Mouse (Mus musculus) adrenal gland, postnatal 36 days (tissue): ENCODE results near the gene Rnf167. TPM values are rescaled to one million over a fixed set of nuclear protein-coding genes. Genes with fewer than 3 reads are reported as not detected.

Source experiments
- DNase-seq, 2 experiments: peaks; one replicate each; pipeline ENCODE4 v3.0.0; 2021; ENCODE audit warnings: mixed read lengths in 1 of 2
- long read RNA-seq, 2 experiments: library from polyadenylated mRNA; stranded (forward); transcript quantifications; one replicate each; pipeline ENCODE4 v2.0.0; 2021; ENCODE audit warnings: borderline sequencing depth in 2 of 2
- total RNA-seq, 2 experiments: library from RNA; stranded (reverse); gene quantifications; 2 replicates each; pipeline ENCODE4 v1.2.3; 2021

Rnf167 gene
- 10 to 100 TPM; 83.6 to 83.8 TPM for total RNA-seq
- long read RNA-seq, experiment 1, transcript Rnf167-201 (9 exons, 1,833 nt) = major isoform, 33 of 63 reads
- long read RNA-seq, experiment 1, partial matches to known transcripts = 8 of 63 reads
- long read RNA-seq, experiment 1, other reads (novel, unspliced or antisense) = 22 of 63 reads
- long read RNA-seq, experiment 2, transcript Rnf167-201 (9 exons, 1,833 nt) = major isoform, 21 of 27 reads
- long read RNA-seq, experiment 2, partial matches to known transcripts = 1 of 27 reads
- long read RNA-seq, experiment 2, other reads (novel, unspliced or antisense) = 4 of 27 reads

GRCm38 (mm10) chr11:70646691-70647650, at the start of gene Rnf167, which contains the start of gene Slc25a11:
TSS of gene Rnf167 (plus strand) at chr11:70647235.
TSS of gene Slc25a11 (minus strand) at chr11:70647479.
- DNase-seq = peak; percentile 96 to 97

- no peak for DNase-seq
Measured at GRCm38 (mm10) chr11:70597301-70597700, 49.7 kb upstream of the Rnf167 start.

GRCm38 (mm10) chr11:70598451-70598953, 48.5 kb upstream of the Rnf167 start:
- no peak for DNase-seq

GRCm38 (mm10) chr11:70605024-70605566, 41.9 kb upstream of the Rnf167 start:
- DNase-seq = peak; percentile 75 to 83

- no peak for DNase-seq
Measured at GRCm38 (mm10) chr11:70606717-70607116, 40.3 kb upstream of the Rnf167 start.

- DNase-seq = no peak
Measured at GRCm38 (mm10) chr11:70607611-70608010, 39.4 kb upstream of the Rnf167 start.

GRCm38 (mm10) chr11:70608381-70609066, 38.5 kb upstream of the Rnf167 start:
- peak; percentile 25 to 52 for DNase-seq

GRCm38 (mm10) chr11:70610752-70611151, 36.3 kb upstream of the Rnf167 start:
- DNase-seq = no peak

- peak in 1 of 2 experiments; percentile 25 for DNase-seq
Measured at GRCm38 (mm10) chr11:70612505-70612904, 34.5 kb upstream of the Rnf167 start.

- DNase-seq = peak; percentile 78 to 85
Measured at GRCm38 (mm10) chr11:70615074-70615473, 32.0 kb upstream of the Rnf167 start.

GRCm38 (mm10) chr11:70615516-70616093, 31.4 kb upstream of the Rnf167 start, which contains the start of gene 4930544D05Rik:
TSS of gene 4930544D05Rik (plus strand) at chr11:70615848.
- no peak for DNase-seq

- no peak for DNase-seq
Measured at GRCm38 (mm10) chr11:70619101-70619500, 27.9 kb upstream of the Rnf167 start, which contains the start of gene Chrne. TSS of gene Chrne (minus strand) at chr11:70619216.

- no peak for DNase-seq
Measured at GRCm38 (mm10) chr11:70621972-70622814, 24.8 kb upstream of the Rnf167 start.

- DNase-seq = peak; percentile 36 to 62
Measured at GRCm38 (mm10) chr11:70623053-70623742, 23.8 kb upstream of the Rnf167 start.

- peak; percentile 54 to 65 for DNase-seq
Measured at GRCm38 (mm10) chr11:70625473-70625872, 21.6 kb upstream of the Rnf167 start.

- DNase-seq = no peak
Measured at GRCm38 (mm10) chr11:70626877-70627276, 20.2 kb upstream of the Rnf167 start.

- no peak for DNase-seq
Measured at GRCm38 (mm10) chr11:70628431-70628830, 18.6 kb upstream of the Rnf167 start.

- DNase-seq = no peak
Measured at GRCm38 (mm10) chr11:70629557-70629956, 17.5 kb upstream of the Rnf167 start.

GRCm38 (mm10) chr11:70630129-70630528, 16.9 kb upstream of the Rnf167 start:
- DNase-seq = no peak

GRCm38 (mm10) chr11:70635601-70636000, 11.4 kb upstream of the Rnf167 start:
- no peak for DNase-seq
